Comparison of ENCODE assay signal across 10 mouse cellular contexts in genomic region chr10:42579475-42580130, GRCm38 (mm10). TPM values are rescaled to one million over a fixed set of nuclear protein-coding genes. Genes with fewer than 3 reads are reported as not detected.
DNase-seq lines count a peak whose midpoint lies in the region; ATAC-seq lines count a peak whose summit lies in the region.
"Had no signal": no experiment of that assay in that cellular context is flagged by ENCODE, and none has a peak within 500 bp of the region (broad histone marks: within the 10 kb centered on the region; RNA-seq: fewer than 3 reads in every experiment).

No protein-coding gene starts in this region.

- no peak overlapping the region for H3K9ac ChIP-seq in liver, embryonic 11.5 days (ENCODE audit: low read depth, low read length)
- no peak overlapping the region for H3K9ac ChIP-seq in embryonic facial prominence, embryonic 13.5 days
- H3K9ac ChIP-seq in intestine, embryonic 15.5 days: no peak overlapping the region

- H3K36me3 ChIP-seq in liver, embryonic 11.5 days (ENCODE audit: control insufficient read depth, insufficient read depth, low read length): no peaks in the 10 kb centered on the region
- no peaks in the 10 kb centered on the region for H3K36me3 ChIP-seq in embryonic facial prominence, embryonic 13.5 days
- H3K36me3 ChIP-seq in intestine, embryonic 15.5 days: no peaks in the 10 kb centered on the region

- 2% methylated on average over 41 of the region's 41 CpGs for WGBS in liver, embryonic 11.5 days
- 2% methylated on average over 41 of the region's 41 CpGs for WGBS in embryonic facial prominence, embryonic 13.5 days
- WGBS in intestine, embryonic 15.5 days: under 1% methylated on average over 40 of the region's 41 CpGs

- no peak overlapping the region for H3K27ac ChIP-seq in liver, embryonic 11.5 days (ENCODE audit: low read depth, low read length)
- no peak overlapping the region for H3K27ac ChIP-seq in embryonic facial prominence, embryonic 13.5 days
- no peak overlapping the region for H3K27ac ChIP-seq in intestine, embryonic 15.5 days

- peaks cover 99% of the 10 kb centered on the region for H3K27me3 ChIP-seq in liver, embryonic 11.5 days (replicated peaks; ENCODE audit: control insufficient read depth, insufficient read depth, low read length)
- H3K27me3 ChIP-seq in embryonic facial prominence, embryonic 13.5 days: peaks cover 99% of the 10 kb centered on the region
- peaks cover 93% of the 10 kb centered on the region for H3K27me3 ChIP-seq in intestine, embryonic 15.5 days (replicated peaks)

- no peaks in the 10 kb centered on the region for H3K9me3 ChIP-seq in liver, embryonic 11.5 days (ENCODE audit: control insufficient read depth, low read length)
- no peaks in the 10 kb centered on the region for H3K9me3 ChIP-seq in embryonic facial prominence, embryonic 13.5 days
- no peaks in the 10 kb centered on the region for H3K9me3 ChIP-seq in intestine, embryonic 15.5 days

- no peak for DNase-seq in liver, embryonic 11.5 days (ENCODE audit: low spot score)
- no peak for DNase-seq in liver
- DNase-seq in retina, embryonic 14.5 days (ENCODE audit: low spot score): peak; percentile 80
- DNase-seq in cerebellum, postnatal 25 days: no peak
- no peak for DNase-seq in lung, postnatal 25 days (ENCODE audit: low spot score)
- DNase-seq in gastrocnemius, postnatal 10 days: no peak
- DNase-seq: left cerebral cortex, postnatal 4 days had no signal

- ATAC-seq in liver, embryonic 11.5 days (replicated peaks; ENCODE audit: low FRiP score): no peak
- no peak for ATAC-seq in embryonic facial prominence, embryonic 13.5 days (ENCODE audit: insufficient number of reproducible peaks, insufficient read depth, low FRiP score, low TSS enrichment, low read depth)
- 0 out of 2 replicates have a peak, but pooled peaks have one; percentile 20 for ATAC-seq in intestine, embryonic 15.5 days
- ATAC-seq: Patski had no signal

- peak overlapping the region; percentile 25; the same call in 1 of the 2 replicates for H3K4me2 ChIP-seq in liver, embryonic 11.5 days
- peak overlapping the region; percentile 38 for H3K4me2 ChIP-seq in embryonic facial prominence, embryonic 13.5 days
- H3K4me2 ChIP-seq in intestine, embryonic 15.5 days (replicated peaks): no peak overlapping the region; the same call in 1 of the 2 replicates

- H3K4me1 ChIP-seq in liver, embryonic 11.5 days (replicated peaks; ENCODE audit: control insufficient read depth, insufficient read depth, low read length): peaks cover 5% of the 10 kb centered on the region; the same call in 1 of the 2 replicates
- peaks cover 29% of the 10 kb centered on the region for H3K4me1 ChIP-seq in embryonic facial prominence, embryonic 13.5 days
- H3K4me1 ChIP-seq in intestine, embryonic 15.5 days (replicated peaks): peaks cover 21% of the 10 kb centered on the region

- H3K4me3 ChIP-seq in liver, embryonic 11.5 days (ENCODE audit: low read depth, low read length): 0 out of 2 replicates have a peak overlapping the region, but pooled peaks have one; percentile 8
- peak overlapping the region; percentile 16; the same call in 1 of the 2 replicates for H3K4me3 ChIP-seq in embryonic facial prominence, embryonic 13.5 days
- peak overlapping the region; percentile 7; the same call in 1 of the 2 replicates for H3K4me3 ChIP-seq in intestine, embryonic 15.5 days (replicated peaks)

RNA-seq across cellular contexts. Expression of gene Nr2e1, which starts 3.8 kb away (rescaled TPM):
- polyA plus RNA-seq in liver, embryonic 11.5 days (2014; fragmentation: Nextera tagmentation; extraction: Ambion mirVana): not detected in 2 replicates
- 1.3 and 2.3 TPM in 2 replicates for polyA plus RNA-seq in embryonic facial prominence, embryonic 13.5 days (2015; fragmentation: Nextera tagmentation; extraction: Ambion mirVana)
- 0.05 TPM in 1 of 2 replicates, not detected in the other for polyA plus RNA-seq in intestine, embryonic 15.5 days (2015; fragmentation: Nextera tagmentation; extraction: Ambion mirVana)
- not detected for total RNA-seq in gastrocnemius, postnatal 10 days (2021)
- polyA plus RNA-seq: Patski had no signal

RNA-seq across cellular contexts. Expression of gene Ostm1, which starts 4.0 kb away (rescaled TPM):
- 24.8 and 27.7 TPM in 2 replicates for polyA plus RNA-seq in liver, embryonic 11.5 days (2014; fragmentation: Nextera tagmentation; extraction: Ambion mirVana)
- polyA plus RNA-seq in embryonic facial prominence, embryonic 13.5 days (2015; fragmentation: Nextera tagmentation; extraction: Ambion mirVana): 10.8 and 12.5 TPM in 2 replicates
- polyA plus RNA-seq in intestine, embryonic 15.5 days (2015; fragmentation: Nextera tagmentation; extraction: Ambion mirVana): 14.5 and 16.3 TPM in 2 replicates
- 10 to 100 TPM in 1 of 2 experiments, 1 to 10 TPM in 1; 9.3 to 10.7 TPM for total RNA-seq in gastrocnemius, postnatal 10 days (2021)
